Mouse (Mus musculus) spleen, adult 18-20 months (tissue): ENCODE measurements at regions not wholly inside any gene's neighbourhood (a gene's known extent, or its start where the extent isn't known, plus 50 kb on each side); places are given as distances from the start of the nearest gene placed in this dataset.

ENCODE experiments used
- DNase-seq, 2 experiments: peaks; one replicate each; pipeline ENCODE4 v3.0.0; 2022; ENCODE audit warnings: mixed read lengths in 2 of 2

DNA sequence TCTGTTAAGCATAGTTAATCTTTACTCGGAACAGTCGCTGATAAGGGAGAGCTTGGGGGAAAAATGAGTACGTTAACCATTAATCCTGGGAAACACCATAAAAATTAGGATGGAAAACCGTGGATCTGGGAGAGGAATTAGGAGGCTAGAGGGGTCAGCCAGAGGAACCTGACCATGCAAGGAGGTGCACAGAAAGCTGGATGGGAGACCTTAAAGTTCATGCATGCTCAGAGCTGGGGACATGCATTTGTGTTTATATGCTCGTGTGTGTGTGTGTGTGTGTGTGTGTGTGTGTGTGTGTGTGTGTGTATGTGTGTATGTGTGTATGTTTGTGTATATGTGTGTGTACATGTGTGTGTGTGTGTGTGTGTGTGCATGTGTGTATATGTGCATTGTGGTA is 143.2 kb upstream of the Irf2bp2 start:
- DNase-seq, result no peak

DNA sequence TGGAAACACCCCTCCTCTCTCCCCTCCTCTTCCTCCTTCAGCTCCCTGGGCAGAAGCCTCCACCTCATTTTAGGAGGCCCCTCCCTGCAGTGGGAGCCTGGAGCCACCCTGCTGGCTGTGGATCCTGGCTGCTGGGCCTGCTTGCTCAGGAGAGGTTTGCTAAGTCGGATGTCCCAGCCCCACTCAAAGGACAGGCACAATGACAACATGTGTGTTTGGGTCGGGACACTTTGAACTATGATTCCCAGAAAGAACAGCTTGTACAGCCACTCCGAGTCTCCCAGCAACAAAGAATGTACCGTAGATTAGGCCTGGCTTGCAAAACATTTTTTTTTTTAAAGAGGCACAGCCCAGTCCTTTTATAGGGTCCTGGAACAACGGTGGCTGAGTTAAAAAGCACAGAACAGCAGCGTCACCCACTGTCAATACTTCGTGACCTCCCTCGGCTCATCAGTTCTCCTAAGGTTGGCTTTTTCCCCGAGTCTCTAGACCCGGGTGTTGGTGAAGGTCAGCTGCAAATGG is 142.7 kb upstream of the Irf2bp2 start:
- DNase-seq, result no peak

DNA sequence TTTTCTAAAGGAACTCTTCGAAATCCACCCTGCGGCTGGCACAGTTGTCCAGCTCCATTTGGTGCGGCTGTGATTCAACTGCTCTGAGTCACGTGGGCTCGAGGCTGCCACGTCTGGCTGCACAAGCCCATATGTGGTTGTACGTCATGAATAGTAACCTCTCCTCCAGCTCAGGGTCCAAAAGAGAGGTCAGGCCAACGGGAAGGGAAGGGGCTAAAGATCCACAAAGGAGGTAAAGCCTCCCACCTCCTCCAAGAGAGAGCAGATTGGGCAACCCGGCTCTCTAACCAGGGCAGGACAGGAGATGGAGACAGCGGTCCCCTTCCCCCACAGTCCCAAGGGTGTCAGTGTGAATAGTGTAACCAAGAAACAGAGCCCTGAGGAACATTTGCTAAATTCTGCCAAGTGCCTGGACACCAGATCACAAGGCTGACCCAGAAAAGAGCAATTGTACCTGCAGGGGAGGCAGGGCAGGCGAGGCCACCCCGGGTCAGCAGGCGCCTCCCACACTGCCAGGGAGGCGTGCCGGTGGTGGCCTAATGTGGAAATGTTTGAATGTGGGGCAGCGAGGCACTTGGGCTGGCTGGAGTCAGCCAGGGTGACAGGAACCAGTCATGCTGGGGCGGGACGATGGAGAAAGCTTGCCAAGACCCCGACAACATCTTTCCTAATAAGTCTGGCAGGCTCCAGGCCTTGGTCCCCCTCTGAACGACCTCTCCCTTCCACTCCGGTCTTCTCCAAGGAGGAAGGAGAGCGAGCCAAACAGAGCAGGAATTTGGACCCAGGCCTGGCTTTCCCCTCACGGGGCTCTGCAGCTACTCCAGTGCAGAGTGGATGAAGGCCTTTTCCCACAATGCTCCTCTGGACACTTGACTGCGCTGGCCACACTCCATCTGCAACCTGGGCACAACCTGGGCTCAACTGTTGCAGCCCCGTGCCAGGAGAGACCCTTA is 142.0 kb upstream of the Irf2bp2 start:
- peak; percentile 31 to 45 for DNase-seq

DNA sequence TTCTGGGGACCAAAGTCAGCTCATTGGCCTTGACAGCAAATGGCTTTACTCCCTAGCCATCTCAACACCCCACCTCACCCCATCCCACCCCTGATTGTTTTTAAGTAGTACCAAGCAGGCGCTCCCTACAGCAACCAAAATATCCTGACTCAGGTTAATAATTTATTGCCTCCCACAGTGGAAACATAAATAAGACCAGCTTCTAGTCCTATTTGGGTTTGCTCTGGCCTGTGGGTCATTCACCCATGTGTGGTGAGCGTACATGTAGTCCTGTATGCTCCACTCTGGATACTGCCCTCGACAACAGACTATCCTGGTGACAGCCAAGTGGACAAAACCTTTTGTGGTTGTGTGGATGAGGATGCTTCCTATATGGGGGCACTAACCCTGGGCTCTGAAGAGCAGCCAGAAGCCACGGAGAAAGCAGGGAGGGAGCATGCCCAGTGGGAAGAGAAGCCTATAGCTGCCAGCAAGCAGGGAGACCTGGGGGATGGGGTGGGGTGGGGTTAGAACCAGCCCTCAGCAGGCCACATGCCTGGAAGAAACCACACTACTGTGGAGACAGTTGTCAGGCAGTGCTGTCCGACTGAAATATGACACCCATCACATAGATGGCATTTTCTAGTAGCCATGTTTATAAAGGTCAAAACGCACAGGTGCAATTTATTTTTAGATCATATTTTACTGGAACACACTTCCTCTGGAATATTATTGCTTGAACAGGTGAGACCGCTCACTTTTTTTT is 141.1 kb upstream of the Irf2bp2 start:
- DNase-seq, result no peak

DNA sequence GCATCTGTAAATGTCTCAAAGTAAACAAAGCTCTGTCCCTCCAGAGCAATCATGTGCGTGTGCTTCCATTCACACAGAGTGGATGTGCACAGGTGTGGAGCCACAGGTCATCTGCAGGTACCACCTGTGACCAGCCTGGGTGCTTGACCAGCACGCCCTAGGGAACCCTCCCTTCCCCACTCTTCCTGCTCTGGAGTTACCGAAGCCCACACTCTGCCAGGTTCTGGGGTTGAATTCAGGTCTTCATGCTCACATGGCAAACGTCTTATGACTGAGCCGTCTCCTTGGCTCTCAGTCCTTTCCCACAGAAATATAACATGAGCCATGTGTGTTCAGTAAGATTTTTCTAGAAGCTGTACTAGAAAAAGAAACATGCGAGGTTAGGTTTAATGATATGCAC is 140.0 kb upstream of the Irf2bp2 start:
- no peak for DNase-seq

DNA sequence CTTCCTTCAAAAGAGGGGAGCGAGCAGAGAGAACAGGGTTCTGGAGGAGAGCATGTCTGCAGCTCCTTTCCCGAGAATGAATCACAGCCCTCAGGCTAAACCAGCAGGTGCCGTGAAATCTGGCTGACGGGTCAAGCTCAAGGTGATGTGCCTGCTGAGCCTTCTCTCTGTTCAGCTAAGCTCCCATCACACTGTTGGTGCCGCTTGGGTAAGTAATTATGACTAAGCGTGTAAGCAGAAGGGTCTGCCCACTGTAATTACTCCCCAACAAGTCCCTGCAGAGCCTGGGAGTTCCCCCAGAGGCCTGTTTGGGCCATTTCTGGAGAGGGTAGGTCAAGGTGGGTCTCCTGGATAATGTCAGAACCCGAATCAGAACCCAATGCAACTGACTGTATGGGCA is 139.5 kb upstream of the Irf2bp2 start:
- no peak for DNase-seq

DNA sequence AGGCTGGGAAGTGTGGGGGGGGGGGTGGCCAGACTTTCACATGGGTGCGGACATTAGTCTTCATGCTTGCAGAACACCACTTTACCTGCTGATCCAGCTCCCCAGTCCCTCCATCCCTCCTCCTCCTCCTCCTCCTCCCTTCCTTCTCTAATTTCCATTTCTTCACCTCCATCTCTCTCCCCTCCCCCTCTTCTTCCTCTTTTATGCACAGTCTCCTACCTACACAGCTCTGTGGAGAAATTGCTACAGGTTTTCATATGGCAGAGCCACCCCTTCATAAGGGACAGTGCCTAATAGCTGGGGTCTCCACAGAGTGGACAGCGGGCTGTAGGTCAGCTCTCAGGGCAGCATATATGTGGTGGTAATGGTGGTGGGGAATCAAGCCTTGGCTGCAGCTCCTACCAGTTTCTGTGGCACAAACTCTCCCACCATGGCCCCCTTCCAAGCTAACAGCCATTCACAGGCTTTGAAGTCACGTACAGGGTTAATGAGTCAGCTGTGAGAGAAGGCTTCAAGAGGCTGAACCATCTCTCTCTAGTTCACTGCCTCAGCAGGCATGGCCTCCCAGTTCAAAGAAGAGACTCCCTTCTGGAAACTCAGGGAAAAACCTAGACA is 136.3 kb upstream of the Irf2bp2 start:
- DNase-seq, result no peak

DNA sequence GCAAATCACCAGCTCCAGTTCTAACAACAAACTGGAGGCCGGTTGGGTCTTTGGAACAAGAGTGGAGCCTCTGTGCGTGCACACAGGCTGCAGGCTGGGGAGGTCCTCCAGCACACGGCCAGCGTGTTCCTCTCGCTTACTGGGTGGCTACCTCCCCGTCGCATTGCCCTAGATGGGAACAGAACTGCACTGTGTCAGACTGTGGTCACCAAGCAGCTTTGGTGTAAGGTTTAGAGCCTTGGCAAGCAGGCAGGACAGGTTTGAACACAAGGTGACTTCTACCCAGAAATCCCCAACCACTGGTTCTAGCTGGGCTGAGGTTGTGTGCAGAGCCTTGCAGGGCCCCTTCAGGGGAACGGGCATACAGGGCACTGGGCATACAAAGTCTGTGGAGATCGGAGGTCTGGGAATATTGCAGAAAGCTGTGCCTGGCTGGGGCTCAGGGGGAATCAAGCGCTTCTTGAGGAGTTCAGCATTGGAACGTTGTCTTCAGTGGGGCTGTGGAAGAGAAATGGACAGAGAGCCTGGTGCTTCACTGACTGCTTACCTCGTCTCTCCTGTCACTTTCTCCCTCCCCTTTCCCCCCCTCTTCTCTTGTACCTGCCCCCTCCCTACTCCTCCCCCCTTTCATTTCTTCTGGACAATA is 135.3 kb upstream of the Irf2bp2 start:
- DNase-seq, result no peak

DNA sequence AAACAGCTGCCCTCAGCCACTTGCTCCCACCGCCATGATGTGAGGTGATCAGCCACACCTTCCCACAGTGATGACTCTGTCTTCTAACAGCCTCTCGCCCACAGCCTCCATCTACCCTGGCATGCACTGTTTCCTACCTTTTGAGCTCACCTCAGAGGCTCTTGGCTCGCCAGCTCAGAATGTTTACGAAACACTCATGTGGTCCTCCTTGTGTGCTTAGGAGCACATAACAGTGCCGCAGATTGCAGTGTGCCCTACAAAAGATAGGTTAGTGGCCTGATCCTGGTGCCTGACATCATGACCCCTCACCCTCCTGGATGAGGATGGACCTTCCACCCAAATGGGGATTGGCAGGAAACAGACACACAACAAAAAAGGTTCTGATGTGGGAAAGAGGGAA is 134.3 kb upstream of the Irf2bp2 start:
- no peak for DNase-seq

DNA sequence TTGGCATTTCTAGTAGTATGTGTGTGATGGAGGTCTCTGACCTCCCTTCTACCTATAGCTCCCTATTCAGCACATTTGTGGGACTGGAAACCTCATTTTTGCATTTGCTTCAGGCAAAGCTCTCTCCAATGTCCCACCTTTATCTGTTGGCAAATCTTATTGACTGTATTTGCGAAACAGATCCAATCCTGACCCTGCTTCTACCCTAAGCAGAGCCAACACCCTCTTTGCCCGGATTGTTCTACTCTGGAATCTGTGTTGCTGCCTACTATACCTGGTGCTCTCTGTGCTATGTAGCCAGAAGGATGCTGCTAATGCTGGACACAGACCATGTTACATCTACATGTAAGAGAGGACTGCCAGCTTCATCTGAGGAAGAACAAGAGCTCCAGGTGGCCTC is 133.3 kb upstream of the Irf2bp2 start:
- DNase-seq, result no peak

DNA sequence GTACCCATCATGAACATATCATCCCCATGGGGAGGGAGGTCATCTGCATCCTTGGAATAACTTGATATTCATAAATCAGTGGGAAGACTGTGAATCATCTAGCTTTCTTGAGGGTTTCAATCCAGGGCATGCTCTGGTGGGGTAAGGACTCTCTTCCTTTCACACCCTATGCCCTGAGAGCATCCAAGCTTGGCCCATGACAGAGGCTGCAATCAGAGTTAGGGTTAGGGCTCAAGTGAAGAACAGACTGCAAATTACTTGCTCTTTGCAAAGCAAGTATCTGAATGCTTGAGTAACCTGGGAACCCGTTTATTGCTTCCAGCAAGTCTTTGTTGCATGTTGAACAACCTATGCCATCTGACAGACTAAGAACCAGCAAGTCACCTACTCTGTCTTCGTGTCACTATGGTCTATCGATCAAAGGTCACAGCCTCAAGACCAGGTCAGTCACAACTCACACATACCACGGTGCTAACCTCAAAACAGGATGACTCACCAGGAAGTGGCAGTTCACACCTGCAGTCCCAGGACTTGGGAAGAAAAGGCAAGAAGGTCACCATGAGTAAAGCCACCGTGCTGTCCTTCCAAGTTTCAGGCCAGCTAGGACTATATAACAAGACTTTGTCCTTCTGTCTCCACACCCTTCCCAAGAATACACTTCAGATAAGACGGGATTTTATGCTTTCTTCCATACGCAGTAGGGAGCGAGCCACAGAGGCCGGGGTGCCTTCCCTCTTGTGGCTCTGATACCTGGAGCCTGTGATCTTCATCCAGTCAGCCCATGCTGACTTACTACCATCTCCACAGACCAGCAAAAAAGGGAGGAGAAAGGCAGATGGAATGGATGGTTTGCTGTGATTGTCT is 129.7 kb upstream of the Irf2bp2 start:
- no peak for DNase-seq

DNA sequence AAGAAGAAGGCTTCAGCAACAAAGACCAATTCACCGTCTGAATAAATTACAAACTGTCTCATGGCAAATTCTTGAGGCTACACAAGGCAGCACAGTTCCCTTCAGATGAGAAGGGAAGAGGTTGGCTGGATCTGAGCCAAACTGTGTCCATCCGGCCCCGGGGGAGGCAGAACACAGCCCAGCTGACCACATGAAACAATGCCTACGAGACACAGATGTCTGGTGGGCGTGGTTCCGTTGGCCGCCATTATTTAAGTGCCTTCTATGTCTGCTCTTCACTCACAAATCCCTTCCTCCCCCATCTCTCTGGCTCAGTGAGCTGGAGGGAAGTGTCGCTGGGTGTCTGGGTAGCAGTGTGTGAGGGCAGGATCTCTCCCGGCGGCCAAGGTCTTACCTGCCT is 127.8 kb upstream of the Irf2bp2 start:
- peak; percentile 19 to 32 for DNase-seq

DNA sequence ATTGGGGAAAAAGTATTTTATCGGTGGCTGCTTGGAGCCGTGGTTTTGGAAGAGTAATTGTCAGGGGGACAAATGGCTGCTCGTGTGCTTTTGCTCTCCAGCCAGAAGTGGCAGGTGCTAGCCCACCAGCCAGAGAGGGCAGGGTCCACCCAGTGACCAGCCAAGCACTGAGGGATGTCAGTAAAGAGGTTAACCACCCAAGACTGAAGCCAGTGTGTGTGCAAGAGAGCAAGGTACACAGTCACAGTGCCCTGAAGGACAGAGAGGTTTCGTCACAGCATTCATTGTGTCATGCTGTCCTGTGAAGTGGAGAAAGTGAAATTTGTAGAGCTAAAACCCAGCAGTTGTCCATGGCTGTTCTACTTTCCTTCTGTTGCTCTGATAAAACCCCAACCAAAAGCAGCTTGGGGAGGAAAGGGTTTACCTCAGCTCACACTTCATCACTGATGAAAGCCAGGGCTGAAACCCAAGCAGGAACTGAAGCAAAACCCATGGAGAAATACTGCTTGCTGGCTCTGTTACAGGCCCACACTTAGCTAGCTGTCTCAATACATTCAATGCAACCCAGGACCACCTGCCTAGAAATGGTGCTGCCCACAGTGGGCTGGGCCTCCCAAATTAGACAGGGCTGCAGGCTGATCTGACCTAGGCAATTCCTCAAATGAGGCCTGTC is 126.8 kb upstream of the Irf2bp2 start:
- DNase-seq, result no peak

DNA sequence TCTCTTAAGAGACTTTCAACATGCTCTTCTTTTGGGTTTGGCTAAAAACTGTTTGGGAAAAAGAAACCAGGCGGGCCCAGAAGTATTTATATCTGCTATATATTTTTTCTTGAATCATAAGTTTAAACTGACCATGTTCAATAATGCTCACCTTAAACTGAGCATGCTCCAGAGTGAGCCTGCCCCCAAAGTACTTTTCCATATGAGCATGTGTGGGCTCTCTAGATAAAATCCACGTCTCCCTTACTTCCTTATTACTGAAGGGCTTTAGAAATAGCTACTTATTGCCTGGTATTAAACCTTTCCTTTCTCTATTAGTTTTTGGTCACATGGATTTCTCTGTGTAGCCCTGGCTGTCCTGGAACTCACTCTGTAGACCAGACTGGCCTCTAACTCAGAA is 126.0 kb upstream of the Irf2bp2 start:
- no peak for DNase-seq

DNA sequence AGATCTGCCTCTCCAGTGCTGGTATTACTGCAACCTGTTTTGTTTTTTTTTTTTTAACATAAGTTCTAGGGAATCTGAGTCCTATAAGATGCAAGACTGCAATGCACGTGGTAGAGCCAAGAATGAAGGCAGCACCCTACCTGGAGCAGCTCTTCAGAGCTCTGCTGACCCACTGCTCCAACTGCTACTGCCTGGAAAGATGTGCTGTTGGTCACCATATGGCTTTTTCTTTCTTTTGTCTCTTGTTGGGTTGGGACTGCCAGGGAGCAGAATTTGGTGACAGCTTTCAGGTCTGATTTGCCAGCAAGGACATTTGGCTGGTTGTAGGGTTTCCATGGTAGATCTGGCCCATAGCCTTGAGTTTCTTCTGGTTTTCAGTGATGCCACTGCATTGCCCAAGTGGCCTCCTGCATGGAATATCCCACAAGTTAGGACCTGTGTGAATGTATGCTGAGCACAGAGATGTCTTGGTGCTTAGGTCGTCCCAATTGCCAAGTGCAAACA is 123.9 kb upstream of the Irf2bp2 start:
- no peak for DNase-seq

DNA sequence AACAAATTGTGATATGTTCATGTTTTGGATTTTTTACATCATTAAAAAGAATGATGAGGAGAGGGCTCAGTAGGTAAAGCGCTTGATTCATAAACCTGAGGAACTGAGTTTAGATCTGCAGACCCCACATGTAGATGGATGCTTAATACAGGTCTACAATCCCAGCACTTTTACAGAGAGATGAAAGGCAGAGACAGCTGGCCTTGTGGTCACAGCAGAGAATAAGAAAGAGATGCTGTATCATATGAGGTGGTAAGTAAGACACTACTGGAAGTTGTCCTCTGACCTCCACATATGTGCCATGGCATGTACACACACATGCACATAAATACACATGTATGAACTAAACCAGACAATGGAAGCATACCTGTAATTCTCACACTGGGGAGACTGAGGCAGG is 121.9 kb upstream of the Irf2bp2 start:
- DNase-seq, result no peak

DNA sequence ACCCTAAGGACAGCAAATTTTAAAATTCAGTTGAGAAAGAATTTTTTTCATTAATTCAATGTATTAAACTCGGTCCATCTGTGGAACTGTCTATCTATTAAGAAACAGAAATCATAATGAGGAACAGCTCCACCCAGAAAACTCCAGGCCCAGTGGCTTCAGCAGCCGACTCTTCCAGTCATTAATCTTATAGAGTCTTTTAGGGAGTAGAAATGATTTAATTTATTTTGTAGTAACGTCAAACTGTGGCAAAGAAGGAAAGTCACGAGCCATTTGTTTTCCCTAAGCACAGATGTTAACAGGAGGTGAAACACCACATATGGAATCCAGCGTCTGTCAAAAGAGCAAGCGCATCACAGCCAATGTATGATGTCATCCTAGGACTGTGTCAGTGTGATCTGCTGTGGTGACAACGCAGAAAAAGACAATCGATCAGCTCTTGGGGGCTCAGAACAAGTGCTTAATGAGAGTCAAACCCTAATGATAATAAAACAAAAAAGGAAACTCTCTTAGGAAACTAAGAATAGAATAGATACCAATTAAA is 119.9 kb upstream of the Irf2bp2 start:
- no peak for DNase-seq

DNA sequence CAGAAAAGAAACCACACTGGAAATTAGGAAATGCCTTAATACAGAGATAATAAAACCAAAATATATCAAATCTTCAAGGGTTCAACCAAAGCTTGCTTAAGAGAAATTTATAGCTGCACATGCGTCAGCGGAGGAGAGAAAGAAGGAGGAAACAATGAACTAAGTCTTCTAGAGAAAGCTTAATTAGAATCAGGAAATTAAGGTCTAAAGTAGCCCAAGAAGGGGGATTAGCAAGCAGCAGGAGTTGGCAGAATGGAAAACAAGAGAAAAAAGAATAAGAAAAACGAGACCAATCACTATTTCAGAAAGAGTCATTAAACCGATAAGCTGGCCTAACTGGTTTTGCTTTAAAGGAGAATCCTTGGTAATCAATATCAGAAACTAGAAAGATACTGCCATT is 119.4 kb upstream of the Irf2bp2 start:
- no peak for DNase-seq

DNA sequence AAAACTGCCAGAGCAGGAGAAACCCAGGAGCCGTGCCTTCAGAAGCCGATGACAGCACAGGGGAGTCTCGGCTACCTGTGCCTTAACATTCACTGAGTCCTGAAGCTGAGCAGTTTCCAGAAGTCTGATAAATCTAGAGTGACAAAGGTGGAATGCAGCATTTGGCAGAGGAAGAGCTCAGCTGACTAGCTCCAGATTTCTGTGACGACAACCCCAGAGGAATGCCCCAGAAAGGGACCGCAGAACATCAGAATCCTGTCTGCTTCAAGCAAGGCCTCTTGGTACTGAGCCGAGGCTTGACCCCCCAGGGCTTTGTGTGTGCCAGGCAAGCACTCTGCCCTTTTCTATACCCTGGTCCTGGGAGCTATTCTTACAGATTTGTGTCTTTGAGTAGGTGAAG is 119.0 kb upstream of the Irf2bp2 start:
- no peak for DNase-seq

DNA sequence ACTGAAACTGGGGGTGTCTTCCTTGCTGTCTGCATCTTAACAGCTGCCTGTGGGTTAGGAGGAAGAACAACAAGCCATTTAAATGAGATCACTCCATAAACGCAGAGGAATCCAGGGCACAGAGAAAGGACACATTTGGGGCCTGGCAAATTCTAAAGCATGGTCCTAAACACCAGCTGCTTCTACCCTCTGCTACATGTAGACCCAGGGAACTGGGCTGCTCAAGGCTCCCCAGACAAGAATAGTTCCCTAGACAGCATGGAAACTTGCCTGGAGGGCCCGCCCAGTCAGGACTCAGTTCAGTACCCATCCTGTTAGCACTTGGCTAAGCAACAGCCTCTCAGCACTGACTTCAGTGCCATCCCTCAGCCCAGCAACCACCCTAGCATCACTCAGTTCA is 115.2 kb upstream of the Irf2bp2 start:
- no peak for DNase-seq
